Mouse (Mus musculus) c-Kit-positive CD71-positive TER-119-negative erythroid progenitor cells, embryonic 14.5 days (primary cell): Measurements from ENCODE around the gene Mthfd2l.

ENCODE experiments used
- DNase-seq: peaks from one replicate; pipeline ENCODE4 v3.0.0-alpha.2; 2013; ENCODE audit warnings: low read depth

The Mthfd2l gene

DNA sequence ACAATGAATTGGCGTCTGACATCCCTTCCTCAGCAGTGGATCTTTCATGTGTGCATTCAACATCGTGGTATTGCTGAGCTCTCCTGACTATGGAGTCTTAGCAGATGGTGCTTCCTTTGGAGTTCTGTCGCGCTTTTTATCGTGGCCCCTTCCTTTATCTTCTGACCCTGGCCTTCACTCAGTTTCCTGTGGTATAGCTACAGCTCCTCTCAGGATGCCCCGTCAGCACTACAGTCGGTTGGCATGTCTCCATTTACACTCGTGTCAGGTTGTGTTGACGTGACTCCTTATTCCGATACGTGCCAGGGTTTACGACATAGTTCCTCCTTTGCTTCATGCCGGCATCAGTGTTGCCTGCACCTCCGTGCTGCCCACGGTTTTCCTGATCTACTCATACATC lies 18.6 kb downstream of the Mthfd2l start:
- DNase-seq = no peak

DNA sequence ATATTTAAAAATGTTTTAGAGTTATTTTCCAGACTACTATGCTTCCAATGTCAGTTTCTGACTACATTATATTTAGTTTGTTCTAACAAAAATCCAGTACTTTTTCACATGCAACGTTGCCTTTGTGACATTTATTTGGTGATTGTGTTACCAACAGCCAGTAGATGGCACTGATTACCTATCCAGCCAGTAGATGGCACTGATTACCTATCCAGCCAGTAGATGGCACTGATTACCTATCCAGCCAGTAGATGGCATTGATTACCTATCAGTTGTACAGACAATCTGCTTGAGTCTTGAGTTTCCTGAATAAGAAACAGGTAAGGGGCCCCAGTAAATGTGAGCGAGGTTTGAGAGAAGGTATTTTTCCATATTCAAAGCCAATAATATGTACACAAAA lies 20.6 kb downstream of the Mthfd2l start:
- no peak for DNase-seq

DNA sequence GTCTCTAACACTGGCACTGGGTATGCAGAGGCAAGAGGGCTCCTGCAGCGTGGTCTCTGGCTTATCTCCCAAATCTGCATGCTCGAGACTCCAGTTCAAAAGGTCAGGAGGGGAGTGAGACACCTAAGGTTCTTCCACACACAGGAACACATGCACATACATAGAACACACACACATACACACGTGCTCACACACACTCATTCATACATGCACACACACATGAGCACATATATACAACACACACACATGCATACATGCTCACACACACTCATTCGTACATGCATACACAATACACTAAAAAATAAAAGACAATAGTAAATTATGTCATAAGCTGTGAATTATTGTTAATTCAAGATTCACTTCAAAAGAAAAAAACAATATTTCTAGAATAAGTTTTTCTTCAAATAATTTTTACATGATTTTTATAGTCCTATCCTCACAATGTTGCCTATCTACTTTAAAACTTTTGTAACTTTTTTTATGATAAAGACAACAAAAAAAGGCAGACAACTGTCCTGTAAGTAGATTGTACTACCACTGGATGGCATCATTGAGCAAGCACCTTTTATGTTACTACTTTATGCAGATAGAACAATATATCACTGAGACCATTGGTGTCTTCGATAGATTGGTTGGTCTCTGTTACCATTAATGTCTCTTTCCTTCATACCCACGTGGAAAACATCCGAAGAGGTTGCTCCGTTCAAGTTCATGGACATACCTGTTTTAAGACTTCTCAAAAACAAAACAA lies 22.0 kb downstream of the Mthfd2l start:
- no peak for DNase-seq

DNA sequence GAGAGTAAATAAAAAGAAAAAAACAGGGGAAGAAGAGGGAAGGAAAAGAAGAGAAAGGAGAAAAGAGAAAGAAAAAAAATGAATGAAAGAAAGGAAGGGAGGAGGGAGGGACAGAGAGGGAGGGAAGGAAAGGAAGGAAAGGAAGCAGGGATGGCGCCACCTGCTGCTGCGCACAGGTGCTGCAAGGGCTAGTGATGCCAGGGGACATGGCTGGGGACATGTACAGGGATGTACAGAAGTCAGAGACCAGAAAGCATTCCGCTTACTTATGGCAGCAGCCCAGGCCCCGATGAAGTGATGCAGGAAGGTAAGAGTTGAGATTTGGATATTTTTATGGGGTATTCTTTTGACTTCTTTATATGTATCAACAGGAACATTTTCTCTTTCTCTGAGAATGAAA lies 33.4 kb downstream of the Mthfd2l start:
- peak; percentile 24 for DNase-seq

DNA sequence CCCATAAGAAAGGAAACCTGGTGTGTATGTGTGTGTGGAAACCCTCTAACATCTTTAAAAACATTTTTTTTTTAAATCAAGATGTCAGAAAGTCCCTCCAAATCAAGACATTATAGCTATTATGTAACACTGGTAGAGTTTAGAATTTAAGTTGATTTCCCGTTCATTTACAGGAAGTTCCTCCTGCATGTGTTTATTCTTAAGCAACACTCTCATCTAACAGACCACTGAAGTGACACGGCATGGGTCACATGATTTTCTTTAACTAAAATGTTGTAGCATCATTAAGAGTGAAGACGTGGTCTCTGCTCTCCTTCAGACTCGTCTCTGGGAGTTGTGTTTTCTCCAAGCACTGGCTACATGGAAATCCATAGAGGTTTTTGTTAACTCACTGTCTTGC lies 33.8 kb downstream of the Mthfd2l start:
- DNase-seq = no peak

DNA sequence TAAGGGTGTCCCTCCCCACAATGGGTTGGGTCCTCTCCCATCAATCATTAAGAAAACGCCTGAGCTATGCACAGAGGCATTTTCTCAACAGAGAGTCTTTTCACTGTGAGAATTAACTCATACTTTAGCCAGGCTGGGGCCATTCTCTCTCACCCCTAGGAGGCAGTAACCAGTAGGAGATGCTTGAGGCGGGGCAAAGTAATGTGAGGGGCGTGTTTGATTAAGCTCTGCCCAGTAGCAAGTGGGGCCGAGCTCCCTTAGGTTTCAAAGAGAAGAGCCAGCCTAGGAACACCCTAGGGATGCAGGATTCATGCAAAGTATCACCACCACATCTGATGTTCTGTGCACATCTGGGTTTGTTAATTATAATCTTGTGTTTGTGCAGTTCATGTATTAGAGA lies 34.5 kb downstream of the Mthfd2l start:
- no peak for DNase-seq

DNA sequence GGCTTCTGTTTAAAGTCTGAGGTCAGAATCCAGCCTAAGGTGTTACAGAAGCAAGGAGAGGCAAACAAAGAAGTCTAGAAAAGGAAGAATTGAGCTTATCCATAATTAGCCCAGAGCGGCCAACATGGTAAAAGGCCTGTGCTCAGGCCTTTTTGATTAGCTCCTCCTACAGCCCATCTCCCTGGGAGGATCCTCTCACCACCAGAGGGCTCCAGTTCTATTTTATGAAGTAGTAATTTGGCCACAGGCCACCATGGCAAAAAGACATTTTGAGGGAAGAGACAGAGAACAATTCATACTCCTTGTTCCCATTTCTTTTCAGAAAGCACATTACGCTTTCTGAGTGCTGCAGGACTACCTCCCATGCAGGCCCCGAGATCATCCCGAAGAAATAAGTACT lies 46.3 kb downstream of the Mthfd2l start:
- DNase-seq = no peak

DNA sequence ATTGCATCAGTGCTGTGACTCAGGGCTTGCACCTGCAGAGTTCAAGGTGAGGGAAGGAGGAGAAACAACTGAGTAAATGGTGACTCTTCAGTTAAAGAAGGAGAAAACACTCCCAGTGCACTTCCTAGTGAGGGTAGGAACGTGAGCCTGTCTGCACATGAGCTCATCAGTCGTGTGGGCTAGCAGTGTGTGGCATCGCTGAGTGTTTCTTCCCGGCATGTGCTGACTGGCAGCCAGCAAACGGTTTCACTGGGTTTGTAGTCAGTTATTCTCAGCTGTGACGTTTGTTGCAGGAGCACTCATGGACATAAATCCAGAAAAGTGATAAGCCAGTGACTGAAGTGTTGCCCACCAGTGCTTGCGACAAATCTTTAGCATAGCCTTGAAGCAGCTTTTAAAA lies 49.4 kb downstream of the Mthfd2l start:
- DNase-seq = no peak

DNA sequence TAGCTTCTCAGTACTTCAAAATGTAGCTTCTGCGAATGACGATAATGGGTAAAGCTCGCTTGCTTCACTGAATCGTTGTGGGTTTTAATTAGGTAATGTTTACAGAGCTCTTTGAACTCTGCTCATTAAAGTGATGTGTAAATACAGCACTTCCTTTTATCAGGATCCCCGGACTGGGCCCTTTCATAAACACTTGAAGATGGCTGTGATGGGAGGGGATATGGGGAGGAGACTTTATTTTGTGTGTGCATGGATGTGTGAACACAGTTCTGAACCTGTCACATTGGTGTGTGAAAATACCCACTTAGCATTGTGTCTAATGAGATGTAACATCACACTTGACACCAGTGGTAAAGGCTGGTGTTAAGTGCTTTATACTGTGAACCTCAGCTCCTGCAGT lies 56.7 kb downstream of the Mthfd2l start:
- DNase-seq = no peak

DNA sequence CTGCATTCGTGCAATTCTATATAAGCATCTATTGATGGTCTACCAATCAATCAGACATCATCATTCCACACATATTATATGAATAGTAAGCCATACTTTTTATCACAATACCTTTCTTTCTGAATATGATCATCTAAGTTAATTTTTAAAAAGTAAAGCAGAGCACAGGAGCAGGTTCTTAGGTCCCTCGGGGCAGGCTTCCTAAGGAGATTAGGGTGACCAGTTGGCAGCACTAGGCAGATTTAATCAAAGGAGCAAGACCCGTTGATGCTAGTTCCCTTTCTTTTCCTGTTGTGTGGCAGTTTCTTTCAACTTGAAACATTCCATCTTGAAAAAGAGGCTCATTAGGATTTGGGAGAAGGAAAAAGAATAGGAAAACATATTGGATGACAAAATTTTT lies 57.2 kb downstream of the Mthfd2l start:
- DNase-seq = no peak

DNA sequence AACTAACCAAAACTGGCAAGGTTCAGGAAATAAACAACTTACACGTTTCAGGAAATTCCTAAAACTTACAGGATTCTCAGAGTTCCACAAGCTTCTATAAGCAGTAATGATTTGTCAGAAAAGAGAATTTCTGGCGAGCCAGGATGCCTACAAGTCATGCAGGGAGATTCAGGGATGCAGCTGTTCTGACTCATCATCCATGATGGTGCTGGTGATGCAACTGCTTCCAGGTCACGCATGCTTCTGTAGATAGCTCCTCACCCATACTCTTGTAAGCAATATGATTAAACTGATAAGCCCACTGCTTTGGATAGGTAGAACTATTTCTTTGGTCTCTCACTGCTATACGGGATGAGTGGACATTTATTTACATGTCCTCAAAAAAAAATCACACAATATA lies 57.7 kb downstream of the Mthfd2l start:
- no peak for DNase-seq

DNA sequence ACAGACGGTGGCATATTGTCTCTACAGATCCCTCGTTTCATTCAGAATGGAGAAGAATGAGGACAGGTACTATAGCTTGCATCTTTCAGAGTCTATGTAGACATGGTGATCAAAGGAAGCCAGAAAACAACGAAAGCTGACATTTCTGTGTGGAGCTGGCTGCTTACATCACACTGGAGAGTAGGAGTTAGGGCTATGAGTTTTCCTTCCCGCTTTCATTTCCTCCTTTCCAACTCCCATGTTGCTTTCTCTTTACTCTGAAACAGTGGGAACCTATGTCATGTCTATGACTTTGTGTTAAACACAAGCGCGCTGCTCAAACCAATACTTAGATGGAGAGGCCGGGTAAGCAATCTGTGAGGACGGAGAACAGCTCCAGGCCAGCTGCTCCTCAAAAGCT lies 69.0 kb downstream of the Mthfd2l start:
- DNase-seq = no peak

DNA sequence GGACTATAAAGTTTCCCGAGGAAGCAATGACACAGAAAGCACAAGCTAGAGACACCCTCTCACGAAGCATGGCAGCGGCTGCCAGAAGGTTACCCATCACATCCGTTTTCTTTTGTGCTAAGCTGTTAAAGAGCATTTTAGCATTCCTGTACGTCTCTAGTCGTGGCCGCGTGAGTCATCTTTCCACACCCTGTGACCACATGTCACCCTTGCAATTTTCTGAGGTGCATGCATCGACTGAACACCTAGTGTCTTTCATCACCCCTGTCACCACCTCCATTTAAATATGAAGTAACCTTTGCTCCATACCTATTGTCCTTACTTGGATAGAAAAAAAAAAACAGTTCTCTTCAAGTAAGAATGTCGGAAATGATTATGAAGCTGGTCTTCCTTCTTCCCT lies 84.3 kb downstream of the Mthfd2l start:
- DNase-seq = no peak

DNA sequence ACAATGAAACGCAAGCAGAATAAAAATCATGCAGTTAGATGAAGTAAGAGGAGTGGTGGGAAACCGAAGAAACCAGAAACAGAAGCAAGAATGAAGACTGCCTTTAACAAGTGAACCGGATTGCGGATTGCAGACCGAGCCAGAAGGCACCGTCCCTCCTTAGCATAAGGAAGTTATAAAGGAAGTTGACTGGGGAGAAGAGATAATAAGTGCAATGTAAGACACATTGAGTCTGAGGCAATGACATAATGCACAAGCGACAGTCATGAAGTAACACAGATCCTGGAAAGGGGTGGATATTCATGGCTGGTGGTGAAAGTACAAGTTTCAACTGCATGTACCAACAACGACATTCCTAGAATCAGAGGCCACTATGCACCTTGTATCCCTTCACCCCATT lies 92.2 kb downstream of the Mthfd2l start:
- DNase-seq = no peak

DNA sequence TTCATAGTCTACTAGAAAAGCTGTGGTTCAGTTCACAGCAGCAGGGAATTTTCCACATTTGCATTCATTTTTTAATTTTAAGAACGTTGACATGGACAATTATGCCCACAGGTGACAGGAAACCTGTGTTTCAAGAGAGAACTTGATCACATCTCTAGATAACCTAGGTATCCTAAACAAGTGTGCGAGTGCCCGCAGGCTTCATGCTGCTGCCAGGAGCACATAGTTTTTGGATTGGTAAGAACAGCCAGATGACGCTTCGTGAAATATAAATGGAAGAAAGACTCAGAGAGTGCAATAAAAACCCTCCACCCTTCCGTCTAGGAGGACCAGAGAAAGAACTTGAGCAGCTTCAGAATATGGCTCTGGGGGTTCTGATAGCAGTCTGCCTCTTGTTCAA lies 96.2 kb downstream of the Mthfd2l start, which contains the start of gene Epgn:
Gene Epgn (plus strand): TSS at position 301 of the 400 bp plus-strand sequence.
- DNase-seq = no peak

DNA sequence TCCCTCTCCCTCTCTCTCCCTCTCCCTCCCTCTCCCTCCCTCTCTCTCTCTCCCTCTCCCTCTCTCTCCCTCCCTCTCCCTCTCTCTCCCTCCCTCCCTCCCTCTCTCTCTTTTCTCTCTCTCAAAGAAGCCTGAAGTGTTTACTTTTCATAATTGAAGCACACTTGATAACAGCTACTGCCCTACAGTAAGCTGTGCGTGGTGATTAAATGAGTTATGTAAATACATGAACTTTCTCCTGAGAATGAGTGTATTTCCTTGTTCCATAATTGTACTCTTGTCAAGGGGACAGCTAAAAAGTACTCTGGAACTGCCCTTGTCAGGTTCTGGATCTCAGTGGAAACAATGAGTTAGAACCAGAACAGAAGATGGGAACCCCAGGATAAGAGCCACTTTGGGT lies 96.9 kb downstream of the Mthfd2l start:
- no peak for DNase-seq

DNA sequence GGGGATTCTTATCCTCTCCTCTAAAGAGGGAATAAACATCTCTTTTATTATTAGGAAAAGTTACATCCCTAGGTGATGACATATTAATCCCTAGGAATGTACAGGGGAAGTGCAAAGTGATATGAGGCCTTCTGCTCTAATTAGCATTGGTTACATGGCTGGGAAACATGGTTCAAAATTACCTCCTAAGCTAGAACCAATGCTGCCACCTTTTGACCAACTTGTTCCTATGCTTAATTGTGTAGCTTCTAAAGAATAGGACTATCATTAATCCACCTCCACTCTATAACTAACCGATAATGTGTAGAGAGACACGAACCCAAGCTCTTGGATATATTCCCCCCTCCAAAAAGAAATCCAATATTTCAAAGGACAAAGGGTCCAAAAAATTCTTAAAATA lies 99.7 kb downstream of the Mthfd2l start:
- DNase-seq = no peak

DNA sequence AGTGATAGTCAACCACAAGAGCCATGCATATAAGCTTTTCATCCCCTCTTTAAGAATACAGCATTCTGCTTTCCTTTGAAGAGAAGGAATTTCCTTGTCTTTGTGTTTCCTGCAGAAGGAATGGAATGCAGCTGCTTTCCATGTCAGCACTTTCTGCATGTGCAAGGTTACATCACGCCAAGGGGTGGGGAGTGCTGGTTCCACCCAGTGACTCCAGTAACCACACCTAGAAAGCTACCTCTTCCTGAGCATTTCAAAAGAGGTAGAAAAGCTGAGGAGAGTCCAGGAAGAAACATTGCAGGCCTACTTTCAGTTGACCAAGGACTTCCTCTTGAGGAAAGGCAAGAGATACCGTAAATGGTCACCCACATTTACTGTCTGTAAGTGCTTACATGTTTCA lies 104.4 kb downstream of the Mthfd2l start:
- DNase-seq = no peak

DNA sequence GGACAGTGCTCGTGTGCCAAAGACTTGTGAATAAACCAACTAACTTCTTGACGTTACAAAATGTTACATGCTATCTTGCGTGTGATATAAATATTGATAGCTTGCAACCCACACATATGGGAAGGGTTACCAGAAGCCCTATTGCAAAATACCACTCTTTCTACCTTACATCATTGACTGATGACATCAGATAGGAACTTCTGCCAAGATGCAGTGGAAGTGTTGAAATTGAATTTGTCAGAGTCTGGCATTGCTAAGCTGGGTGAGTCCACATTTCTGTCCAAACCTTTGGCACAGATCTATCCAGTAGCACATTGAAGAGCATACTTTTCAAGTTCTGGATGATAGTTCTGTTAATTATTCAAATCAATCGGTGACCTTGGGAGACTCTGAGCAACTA lies 105.7 kb downstream of the Mthfd2l start:
- DNase-seq = no peak

DNA sequence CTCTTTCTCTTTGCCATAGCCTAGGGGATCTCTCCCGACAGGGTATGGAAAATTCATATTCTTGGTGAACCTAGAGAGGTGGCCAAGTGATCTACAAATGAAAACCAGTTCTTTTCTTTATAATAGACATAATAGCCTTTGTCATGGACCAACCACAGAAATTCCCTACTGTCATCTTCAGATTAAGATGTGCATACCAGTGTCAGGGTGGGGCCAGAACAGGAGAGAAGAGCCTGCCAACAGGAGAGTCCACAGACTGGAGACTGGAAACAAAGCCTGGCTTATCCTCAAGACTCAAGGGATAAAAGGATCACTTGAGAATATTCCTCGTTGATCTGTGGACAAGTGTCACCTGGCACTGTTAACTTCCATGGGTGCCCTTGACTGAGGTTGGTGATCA lies 106.8 kb downstream of the Mthfd2l start:
- DNase-seq = no peak

DNA sequence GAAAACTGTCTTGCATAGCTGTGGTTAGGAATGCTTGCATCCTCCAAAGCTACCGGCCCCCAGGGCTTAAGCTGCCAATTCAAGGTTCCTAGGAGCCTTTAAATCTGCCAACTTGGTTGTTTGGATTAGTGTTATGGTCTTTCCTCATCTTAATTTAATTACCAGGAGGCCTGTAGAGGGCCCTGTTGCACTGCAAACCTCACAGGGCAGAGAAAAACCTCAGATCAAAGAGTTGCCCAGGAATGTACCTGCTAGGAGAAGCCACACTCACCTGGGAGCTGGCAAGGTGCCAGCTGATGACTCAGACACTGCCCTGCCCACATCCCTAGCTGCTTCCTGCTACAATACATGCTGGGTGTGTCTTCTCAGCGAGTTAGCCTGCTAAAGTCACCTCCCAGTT lies 107.6 kb downstream of the Mthfd2l start:
- no peak for DNase-seq

DNA sequence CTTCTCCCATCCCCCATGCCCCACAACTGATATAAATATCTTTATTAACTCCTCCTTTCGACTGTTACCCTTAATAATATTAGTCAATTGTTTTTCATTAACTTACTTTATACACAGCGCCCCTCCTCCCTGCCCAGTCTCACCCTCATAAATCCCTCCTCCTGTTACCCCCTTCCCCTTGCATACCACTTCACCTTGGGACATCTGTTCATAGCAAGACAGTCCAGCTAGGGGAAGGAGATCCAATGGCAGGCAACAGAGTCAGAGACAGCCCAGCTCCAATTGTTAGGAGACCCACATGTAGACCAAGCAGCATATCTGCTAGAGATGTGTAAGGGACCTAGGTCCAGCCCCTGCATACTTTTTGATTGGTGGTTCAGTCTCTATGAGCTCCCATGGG lies 108.0 kb downstream of the Mthfd2l start:
- no peak for DNase-seq

DNA sequence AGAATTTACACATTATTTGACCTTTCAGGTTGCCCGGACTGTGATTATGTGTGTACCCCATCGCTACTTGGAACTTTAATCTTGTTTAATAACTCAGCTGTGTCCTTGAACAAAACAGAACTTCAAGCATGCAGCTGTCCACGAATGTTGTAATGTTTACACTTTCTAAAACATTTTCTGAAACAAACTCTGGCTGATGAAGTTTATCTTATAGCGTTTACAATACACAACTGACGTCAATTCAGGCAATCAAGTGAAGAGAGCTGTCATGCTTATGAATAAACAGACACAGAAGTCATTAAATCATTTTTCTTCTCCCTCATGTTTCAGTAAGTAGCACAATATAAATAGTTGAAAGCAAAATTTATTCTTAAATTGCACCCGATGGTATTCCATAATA lies 117.1 kb downstream of the Mthfd2l start:
- DNase-seq = no peak

DNA sequence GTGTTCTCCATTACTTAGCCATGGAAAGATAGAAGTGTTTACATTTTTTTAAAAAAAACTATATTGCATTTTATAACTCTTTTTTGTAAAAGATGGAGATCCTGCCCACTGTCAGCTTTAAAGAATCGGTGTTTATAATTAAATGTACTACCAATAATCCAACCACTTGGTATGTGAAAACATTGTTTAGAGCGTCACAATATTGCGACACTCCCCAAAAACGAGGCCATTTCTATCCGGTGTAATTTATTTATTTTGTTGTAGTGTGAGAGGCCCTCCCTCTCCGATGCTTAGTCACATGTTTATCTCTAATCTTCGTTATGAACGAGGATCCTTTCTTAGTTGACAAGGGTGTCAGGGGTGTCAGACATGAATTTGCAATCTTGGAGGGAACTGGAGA lies 117.5 kb downstream of the Mthfd2l start:
- no peak for DNase-seq
